Mouse (Mus musculus) lung, adult 2 months (tissue): ENCODE data around the gene Nhsl1. TPM values are rescaled to one million over a fixed set of nuclear protein-coding genes. Genes with fewer than 3 reads are reported as not detected.
"Not testable (repeated sequence)": the region's sequence is repeated elsewhere in the genome, so short reads cannot be mapped to it uniquely, and the experiment has no call there.

ENCODE experiments used
- DNase-seq: peaks from one replicate; pipeline ENCODE4 v3.0.0; 2022
- H3K4me1 ChIP-seq: fragments of 200-500 bp; 2 replicates; pipeline ENCODE4 v1.6.1; 2011; ENCODE audit warnings: low read length; ENCODE audit not compliant: control insufficient read depth, insufficient read depth
- H3K4me3 ChIP-seq: fragments of 200-500 bp; replicated peaks from 2 replicates; pipeline ENCODE3; 2011; ENCODE audit warnings: low read depth, mild to moderate bottlenecking, control low read depth, low read length; ENCODE audit errors: extremely low read depth
- CTCF ChIP-seq: fragments of 200-500 bp; IDR thresholded peaks from 2 replicates; pipeline ENCODE4 v1.5.1; 2011; ENCODE audit warnings: mild to moderate bottlenecking, low read length, control low read depth; ENCODE audit not compliant: insufficient read depth
- POLR2A ChIP-seq: fragments of 200-500 bp; IDR thresholded peaks from 2 replicates; pipeline ENCODE4 v1.6.1; 2011; ENCODE audit warnings: low read depth, mild to moderate bottlenecking, control low read depth, low read length, borderline replicate concordance; ENCODE audit errors: extremely low read depth
- WGBS: fragments of 180-500 bp; shearing (Covaris S2); methylation state at CpG from one replicate; pipeline ENCODE4 v1.1.7; 2018; 5-methylcytosine and 5-hydroxymethylcytosine counted together
- polyA plus RNA-seq: library from polyadenylated mRNA; depleted of rRNA; stranded (reverse); fragments of >200 nt; gene quantifications from 2 replicates; pipeline ENCODE4 v1.2.3, GENCODE M21; 2012

The Nhsl1 gene
- polyA plus RNA-seq, 1 experiment, result 9.0 TPM

DNA sequence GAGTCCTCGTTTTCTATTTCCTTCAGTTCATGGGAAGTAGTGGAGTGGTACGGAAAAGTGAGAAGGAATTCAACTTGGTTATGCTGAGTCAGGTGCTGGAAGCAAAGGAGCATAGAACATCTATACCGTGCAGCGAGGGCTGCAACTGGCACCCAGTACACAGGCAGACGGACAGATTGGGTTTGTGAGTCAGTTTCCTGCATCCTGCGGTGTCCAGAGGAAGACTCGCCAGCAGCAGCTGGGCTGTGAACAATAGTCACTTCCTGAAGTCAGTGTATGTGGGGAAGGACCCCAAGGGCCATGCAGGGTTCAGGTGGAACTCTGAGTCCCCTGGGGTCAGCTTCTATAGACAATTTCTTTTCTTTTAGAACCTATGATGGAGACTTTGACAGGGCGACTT is 111.4 kb downstream of the Nhsl1 start:
- no peak overlapping the region for H3K4me3 ChIP-seq
- no peak for DNase-seq
- H3K4me1 ChIP-seq, result peaks cover 9% of the 10 kb centered on the region
- WGBS, result 42% methylated on average over 8 of the region's 8 CpGs
- no peak for TF ChIP-seq POLR2A
- no peak for TF ChIP-seq CTCF

DNA sequence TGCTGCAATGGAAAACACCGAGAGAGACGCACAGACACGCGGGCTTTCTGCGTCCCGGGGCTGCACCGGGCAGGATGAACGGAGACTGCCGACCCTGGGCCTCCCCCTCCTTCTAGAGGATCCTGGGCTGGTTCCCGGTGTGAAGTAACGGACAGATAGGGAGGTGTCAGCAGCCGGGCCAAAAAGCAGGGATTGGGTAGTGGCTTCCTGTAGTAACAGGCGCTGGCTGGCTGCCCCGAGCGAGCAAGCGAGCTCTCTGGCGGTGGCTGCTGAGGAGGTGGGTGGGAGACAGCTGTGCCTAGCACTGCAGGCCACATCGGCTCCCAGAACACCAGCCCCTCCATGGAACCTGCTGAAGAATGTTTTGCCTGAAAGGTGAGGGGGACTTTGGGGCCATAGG is 112.2 kb downstream of the Nhsl1 start:
- TF ChIP-seq POLR2A, result no peak; the same call in 1 of the 2 replicates
- no peak for TF ChIP-seq CTCF
- peak; percentile 61 for DNase-seq
- 2% methylated on average over 18 of the region's 18 CpGs for WGBS
- Histone ChIP-seq H3K4me3 (peak overlapping the region; percentile 61), H3K4me1 (peaks cover 10% of the 10 kb centered on the region)

DNA sequence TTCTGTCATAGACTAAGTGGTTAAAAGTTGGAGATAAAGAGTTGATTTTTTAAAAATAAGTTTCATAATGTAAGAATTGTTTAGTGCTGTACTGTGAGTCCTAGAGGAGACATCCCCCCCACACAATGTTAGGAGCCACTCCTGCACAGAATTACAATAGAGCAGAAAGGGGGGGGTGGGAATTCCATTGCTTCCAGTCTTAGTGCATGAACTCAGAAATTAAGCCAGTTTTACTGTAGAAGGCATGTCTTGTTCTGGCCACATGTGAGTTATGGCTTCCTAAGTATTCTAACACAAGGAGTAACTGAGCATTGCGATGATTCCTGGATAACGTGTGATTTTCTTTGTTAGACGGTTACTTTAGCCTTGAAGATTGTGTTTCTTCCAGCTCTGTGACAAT is 112.8 kb downstream of the Nhsl1 start:
- Histone ChIP-seq H3K4me3 (no peak overlapping the region), H3K4me1 (peaks cover 12% of the 10 kb centered on the region)
- DNase-seq, result no peak
- 53% methylated on average over 3 of the region's 3 CpGs for WGBS
- TF ChIP-seq CTCF (no peak), POLR2A (no peak)

DNA sequence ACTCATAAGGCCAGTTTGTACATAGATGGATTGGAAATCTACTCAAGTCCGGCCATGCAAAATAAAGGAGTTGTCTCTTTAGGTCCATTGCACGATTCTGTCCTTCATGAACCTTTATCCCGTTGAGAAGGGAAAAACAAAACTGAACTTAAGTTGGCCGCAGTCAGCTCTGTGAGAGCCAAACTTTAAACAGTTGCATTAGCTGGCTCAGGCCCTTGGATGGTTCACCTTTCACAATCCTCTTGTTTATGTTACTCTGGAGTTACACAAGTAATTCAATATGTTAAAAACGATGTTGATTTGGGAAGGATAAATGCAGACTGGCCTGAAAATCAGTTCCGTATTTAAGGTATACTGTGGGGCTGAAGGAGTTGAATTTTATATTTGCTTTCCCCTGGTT is 116.7 kb downstream of the Nhsl1 start:
- TF ChIP-seq CTCF (no peak), POLR2A (no peak)
- DNase-seq, result no peak
- Histone ChIP-seq H3K4me3 (no peak overlapping the region), H3K4me1 (peaks cover 16% of the 10 kb centered on the region)
- WGBS, result 47% methylated on average over 6 of the region's 6 CpGs

DNA sequence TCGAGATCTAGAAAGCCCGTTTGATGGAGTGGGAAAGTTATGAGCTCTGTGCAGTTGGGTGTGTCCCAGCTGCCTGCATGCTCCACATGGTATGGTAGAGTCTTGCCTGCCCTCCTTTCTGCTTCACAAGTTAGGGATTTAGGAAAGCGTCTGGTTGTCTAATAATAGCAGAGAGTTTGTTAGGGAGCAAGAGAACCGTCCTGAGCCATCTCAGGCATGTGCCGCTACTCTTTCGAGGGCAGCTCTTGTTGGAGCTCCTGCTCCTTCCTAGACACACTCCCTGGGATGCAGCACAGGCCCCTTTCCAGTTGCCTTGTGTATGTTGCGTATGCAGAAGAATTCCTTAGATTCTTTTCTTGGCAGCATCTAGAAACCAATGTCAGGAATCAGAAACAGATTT is 117.2 kb downstream of the Nhsl1 start:
- Histone ChIP-seq H3K4me3 (no peak overlapping the region), H3K4me1 (peaks cover 14% of the 10 kb centered on the region)
- 42% methylated on average over 7 of the region's 7 CpGs for WGBS
- DNase-seq, result no peak
- TF ChIP-seq POLR2A (no peak), CTCF (no peak)

DNA sequence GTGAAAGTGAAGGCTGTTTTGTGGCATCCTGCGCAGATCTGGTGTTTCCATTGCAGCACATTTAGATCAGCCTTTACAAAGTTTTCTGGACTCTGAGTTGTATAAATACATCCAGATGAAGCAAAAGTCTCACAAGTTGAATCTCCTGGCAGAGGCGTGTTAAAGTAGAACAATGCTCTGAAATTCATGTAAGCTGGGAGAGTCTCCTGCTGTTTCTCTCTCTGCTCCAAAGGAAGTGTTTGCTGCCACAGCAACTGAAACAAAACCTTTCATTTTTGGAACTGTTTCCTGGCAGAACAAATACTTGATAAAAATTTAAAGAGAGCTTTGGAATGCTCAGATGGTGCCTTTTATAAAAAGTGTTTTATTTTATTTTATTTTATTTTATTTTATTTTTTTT is 118.8 kb downstream of the Nhsl1 start:
- WGBS, result 45% methylated on average over 2 of the region's 2 CpGs
- no peak overlapping the region for H3K4me3 ChIP-seq
- H3K4me1 ChIP-seq, result peaks cover 11% of the 10 kb centered on the region
- TF ChIP-seq POLR2A (no peak), CTCF (no peak)
- no peak for DNase-seq

DNA sequence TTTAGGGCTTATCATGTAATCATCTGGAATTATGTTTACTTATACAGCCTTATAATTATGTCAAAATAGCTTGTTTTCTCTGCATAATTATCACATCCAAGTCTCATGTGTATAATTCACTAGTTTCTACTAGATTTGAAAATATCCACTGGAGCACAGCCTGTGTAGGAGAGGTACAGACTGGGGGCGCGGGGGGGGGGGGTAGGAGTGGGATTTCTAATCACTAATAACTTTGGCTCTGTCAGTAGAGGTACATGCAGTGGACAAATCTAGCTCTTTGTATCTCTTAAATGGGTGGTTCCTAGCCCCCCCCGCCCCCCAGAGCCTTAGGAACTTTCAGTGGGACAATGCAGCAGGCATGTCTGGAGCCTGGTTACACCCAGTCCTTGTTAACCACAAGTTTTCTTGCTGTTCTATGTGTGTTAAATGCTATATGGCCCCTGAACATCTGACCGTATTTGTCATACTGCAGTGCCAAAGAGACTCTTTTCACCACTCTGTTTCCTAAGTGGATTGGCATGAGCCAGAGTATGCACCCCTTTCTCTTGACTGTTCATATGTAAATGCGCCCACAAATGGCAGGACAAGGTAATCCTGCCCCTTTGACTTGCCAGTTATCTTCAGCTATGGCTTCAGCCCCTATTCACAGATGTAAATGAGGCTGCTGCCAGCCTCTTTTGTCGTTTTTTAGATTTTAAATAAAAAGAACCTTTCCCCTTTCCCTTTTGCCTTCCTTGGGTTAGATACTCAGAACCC is 127.0 kb downstream of the Nhsl1 start:
- Histone ChIP-seq H3K4me3 (no peak overlapping the region), H3K4me1 (peaks cover 5% of the 10 kb centered on the region; the same call in 1 of the 2 replicates)
- WGBS, result 56% methylated on average over 6 of the region's 6 CpGs
- no peak for DNase-seq
- no peak for TF ChIP-seq CTCF
- no peak for TF ChIP-seq POLR2A

DNA sequence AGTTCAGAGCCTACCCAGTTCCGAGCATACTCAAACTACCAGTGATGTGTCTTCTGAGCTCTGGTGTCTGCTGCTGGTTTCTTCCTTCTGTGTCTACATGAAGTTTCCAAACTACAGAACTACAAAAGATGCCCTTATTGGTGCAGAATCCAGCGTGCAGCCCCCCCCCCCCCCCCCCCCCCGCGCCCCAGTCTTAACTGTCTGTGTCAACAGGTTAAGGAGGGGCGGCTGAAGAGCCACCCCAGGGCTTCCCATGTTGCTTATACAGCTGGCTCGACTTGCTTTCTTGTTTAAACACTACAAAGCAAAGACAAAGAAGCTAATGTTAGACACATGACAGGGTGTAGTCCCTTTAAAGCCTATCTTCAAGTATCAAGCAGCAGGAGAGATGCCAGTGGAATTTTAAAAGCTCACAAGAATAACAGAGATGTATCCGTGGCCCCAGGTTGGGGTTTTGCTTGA is 127.6 kb downstream of the Nhsl1 start:
- WGBS, result 13% methylated on average over 6 of the region's 7 CpGs
- Histone ChIP-seq H3K4me3 (no peak overlapping the region), H3K4me1 (peaks cover 5% of the 10 kb centered on the region; the same call in 1 of the 2 replicates)
- TF ChIP-seq POLR2A, result no peak
- no peak for TF ChIP-seq CTCF
- DNase-seq, result no peak

DNA sequence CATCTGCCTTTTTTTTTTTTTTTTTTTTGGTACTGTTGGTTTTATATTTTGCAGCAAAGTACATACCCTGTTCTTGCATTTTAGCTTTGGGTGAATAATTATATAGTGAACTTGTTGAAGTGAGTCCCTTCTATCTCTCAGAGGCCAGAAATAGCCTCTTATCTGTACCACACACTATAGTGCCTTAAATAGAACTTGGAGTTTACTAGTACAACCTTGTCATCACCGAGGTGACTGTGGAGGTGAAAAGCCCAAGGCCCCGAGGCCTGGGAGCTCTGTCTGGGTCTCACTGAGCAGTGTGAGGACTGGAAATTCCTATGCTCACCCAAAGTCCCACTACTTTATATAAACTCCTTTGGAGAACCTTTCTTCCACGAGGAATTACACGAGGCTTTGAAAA is 128.5 kb downstream of the Nhsl1 start:
- no peak overlapping the region for H3K4me3 ChIP-seq
- H3K4me1 ChIP-seq, result peaks cover 5% of the 10 kb centered on the region; the same call in 1 of the 2 replicates
- WGBS, result 49% methylated on average over 4 of the region's 4 CpGs
- TF ChIP-seq CTCF, result no peak
- TF ChIP-seq POLR2A, result no peak
- DNase-seq, result no peak

DNA sequence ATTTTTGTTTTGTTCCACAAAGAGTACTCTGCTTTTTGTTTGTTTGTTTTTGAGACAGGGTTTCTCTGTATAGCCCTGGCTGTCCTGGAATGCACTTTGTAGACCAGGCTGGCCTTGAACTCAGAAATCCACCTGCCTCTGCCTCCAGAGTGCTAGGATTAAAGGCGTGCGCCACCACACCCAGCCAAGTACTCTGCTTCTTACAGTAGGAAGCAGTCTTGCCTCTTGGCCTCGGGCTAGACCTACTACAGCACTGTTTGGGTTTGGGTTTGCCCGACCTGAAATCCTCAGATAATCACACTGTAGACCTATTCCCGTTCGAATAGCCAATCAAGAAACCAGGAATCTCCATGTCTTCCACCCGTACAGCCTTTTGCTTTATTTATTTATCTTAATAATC is 130.1 kb downstream of the Nhsl1 start:
- DNase-seq, H3K4me3 ChIP-seq, H3K4me1 ChIP-seq: not testable (repeated sequence)
- 86% methylated on average over 7 of the region's 7 CpGs for WGBS

DNA sequence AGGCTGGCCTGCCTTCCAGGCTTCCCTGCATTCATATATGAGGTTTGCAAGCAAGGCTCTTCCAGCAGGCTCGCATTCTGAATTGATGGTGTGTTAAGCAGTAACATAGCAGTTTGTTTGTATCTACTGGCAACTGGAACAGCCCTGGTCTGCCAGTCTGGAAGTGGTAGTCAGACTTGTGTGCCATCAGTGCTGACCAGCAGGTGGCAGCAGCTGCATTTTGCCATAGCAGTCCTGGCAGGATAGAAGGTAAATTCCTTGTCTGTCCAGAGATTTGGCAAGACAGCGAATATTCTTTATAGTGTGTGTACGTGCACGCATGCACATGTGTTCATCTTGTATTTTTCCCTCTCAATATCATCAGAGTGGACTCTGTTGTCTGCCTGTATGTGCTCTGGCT is 134.6 kb downstream of the Nhsl1 start:
- 11% methylated on average over 4 of the region's 4 CpGs for WGBS
- no peak overlapping the region for H3K4me3 ChIP-seq
- DNase-seq, result peak; percentile 75
- no peak for TF ChIP-seq POLR2A
- peak; percentile 98 for TF ChIP-seq CTCF
- no peaks in the 10 kb centered on the region for H3K4me1 ChIP-seq

DNA sequence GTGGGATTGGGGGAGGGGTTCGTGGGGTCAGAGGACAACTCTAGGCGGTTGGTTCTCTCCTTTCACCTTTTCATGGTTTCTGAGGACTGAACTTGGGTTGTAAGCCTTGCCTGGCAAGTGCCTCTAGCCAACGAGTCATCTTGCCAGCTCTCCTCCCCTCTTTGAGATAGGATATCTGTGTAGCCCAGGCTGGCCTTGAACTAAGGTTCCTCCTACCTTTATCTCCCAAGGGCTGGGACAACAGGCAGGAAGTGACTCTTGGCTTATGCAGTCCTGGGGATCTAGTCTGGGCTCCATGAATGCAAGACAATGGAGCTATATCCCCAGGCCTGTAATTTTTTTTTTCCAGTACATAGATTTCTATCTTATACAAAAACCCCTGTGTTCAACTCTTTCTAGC is 135.4 kb downstream of the Nhsl1 start:
- 66% methylated on average over 3 of the region's 3 CpGs for WGBS
- TF ChIP-seq POLR2A (no peak), CTCF (no peak)

More for the DNA sequence above, 135.4 kb downstream of the Nhsl1 start:
- no peak for DNase-seq
- no peaks in the 10 kb centered on the region for H3K4me1 ChIP-seq
- no peak overlapping the region for H3K4me3 ChIP-seq
